Mouse (Mus musculus) cerebellum, adult 18-20 months (tissue): ENCODE measurements around the gene Agtrap.
A peak's percentile ranks its signal among the peaks of the same experiment; 100 is the strongest.
"Not testable (repeated sequence)": the region's sequence is repeated elsewhere in the genome, so short reads cannot be mapped to it uniquely, and the experiment has no call there.

Source experiments
- DNase-seq, 2 experiments: peaks; one replicate each; pipeline ENCODE4 v3.0.0; 2021

The Agtrap gene

DNA sequence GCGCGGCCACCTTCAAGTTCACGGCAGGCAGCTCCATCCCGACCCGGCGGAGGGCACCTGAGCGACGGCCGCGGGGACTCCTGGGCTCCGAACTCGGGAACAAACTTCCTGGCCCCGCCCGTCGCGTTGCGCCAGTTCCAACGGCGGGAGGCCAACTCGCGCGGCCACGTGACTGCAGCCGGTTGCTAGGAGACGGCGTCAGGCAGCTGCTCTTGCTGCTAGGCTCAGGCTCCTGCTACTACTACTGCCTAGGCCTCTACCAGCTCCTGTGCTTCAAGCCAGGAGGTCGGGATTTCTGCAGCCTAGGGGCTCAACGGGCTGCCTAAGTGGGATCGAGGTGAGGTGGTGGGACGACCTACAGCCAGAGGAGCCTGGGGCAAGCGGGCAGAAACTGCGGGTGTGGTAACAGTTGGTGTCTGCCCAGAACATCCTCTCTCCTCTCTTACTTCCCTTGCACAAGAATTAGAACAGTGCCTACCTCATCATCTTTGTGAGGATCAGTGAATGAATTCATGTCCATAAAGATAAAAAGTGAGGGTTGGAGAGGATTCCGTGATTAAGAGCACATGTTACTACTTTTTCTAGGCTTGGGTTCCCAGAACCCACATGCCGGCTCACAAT lies at the start of gene Agtrap:
Agtrap (minus strand) TSS at position 125 of the 621 bp plus-strand sequence.
- DNase-seq = peak; percentile 95 to 96

DNA sequence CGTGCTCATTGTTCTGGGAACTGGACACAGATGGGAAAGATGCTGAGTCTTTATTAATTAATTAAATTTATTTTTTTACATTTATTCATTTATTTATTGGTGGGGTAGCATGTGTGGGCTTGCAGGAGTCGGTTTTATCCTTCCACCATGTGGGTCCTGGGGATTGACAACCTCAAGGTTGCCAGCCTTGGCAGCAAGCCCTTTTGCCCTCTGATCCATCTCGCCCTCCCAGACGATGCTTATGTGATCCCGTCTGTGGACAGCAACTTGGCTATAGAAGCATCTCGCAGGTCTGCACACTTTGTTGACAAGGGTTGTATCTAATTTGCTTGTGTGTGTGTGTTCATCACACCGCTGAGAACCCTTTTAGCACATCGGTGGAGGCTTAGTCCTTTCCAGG lies 49.7 kb upstream of the Agtrap start:
- no peak for DNase-seq

- no peak for DNase-seq
Observed at GRCm38 (mm10) chr4:148134988-148135387, 47.2 kb upstream of the Agtrap start.

GRCm38 (mm10) chr4:148131497-148132081 lies 43.8 kb upstream of the Agtrap start:
- no peak for DNase-seq

- no peak for DNase-seq
Observed at GRCm38 (mm10) chr4:148130561-148131413, 43.0 kb upstream of the Agtrap start, which contains the start of gene Draxin. Gene Draxin, minus strand, starts transcription at chr4:148130698.

- no peak for DNase-seq
Observed at GRCm38 (mm10) chr4:148130133-148130532, 42.3 kb upstream of the Agtrap start, which contains the start of gene Mad2l2. Gene Mad2l2, plus strand, starts transcription at chr4:148130384.

DNA sequence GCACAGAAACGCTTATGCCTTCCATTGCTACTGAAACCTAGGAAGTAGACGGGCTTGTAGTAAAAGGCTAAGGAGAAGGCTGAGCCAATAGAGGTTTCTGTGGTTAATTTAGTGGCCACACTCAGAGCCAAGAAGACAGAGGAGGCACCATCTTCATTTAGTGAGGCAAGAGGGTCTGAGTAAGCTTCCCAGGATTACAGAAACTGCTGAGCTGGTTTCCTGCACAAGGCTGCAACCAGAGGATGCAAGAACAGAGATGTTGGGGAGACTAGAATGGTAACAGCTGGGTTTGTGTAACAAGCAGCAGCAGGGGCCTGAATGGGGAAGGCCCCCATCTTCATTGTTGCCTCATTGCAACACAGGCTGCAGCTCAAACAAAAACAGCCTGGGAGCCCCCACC lies 40.8 kb upstream of the Agtrap start:
- DNase-seq = no peak

DNA sequence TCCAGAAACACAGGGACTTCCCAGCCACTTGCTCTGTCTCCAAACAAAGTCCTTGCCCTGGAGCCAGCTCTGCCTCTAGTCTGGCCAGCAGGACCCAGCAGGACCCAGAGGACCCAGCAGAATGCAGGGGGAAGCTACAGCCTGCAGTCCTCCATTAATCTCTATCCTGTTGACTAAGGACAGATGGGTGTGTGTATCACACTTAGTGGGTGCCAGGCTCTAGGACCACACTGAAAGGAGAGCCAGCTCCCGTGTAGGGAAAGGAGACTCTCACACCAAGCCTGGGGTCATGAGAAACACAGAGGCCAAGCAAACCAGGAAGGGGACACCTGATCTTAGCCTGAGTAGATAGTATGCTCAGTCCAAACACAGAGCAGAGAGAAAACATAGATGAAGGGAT lies 40.4 kb upstream of the Agtrap start:
- DNase-seq = no peak

GRCm38 (mm10) chr4:148122694-148123066 lies 34.8 kb upstream of the Agtrap start:
- no peak for DNase-seq

DNA sequence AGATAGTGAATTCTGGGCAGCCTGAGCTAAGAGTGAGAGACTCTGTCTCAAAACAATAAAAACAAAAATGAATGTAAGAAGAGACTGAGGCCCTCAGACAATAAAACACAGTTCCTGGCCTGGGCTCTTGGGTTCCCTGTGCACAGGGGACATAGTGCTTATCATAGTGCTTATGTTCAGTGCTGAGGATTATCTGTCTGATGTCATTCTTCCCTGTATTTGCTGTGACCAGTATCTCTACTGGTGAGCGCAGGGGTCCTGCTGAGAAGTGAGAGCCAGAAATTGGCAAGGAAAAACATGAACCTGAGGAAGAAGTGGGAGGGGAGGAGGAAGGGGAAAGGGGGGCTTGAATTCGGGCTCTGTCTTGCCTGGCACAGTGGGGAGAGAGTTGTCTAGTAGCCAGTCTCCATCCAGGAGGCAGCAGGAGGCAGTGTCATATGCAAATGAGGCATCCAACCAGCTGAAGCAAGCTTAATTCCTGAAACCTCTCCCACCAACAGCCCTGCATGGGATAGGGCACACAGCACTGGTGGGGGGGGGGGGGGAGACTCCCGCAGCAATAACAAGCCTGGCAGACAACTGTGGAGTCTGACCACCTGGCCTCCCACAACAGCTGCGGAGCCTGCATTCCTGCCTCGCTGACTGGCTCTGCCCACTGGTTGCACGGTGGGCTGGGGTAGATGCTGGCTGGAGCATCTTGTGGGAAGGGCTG lies 34.3 kb upstream of the Agtrap start:
- DNase-seq = no peak

DNA sequence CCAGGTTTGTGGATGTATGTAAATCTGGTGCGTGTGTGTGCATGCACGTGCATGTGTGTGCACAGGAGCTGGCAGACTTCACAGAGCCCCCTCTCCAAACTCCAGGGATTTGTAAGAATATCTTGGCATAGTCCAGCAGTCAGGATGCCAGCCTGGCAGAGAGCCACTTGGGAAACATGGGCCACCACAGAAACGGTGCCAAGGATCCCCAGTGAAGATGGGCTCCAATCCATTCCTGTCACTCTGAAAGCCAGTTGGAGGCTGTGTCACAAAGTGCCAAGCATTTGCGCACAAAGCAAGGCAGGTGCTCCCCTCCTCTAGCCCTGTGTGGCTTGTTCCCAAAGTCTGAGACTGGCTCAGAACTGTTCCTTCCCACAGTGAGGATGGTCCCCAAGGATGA lies 33.5 kb upstream of the Agtrap start:
- DNase-seq = peak in 1 of 2 experiments; percentile 22

- DNase-seq = no peak
Observed at GRCm38 (mm10) chr4:148120555-148120954, 32.7 kb upstream of the Agtrap start.

DNA sequence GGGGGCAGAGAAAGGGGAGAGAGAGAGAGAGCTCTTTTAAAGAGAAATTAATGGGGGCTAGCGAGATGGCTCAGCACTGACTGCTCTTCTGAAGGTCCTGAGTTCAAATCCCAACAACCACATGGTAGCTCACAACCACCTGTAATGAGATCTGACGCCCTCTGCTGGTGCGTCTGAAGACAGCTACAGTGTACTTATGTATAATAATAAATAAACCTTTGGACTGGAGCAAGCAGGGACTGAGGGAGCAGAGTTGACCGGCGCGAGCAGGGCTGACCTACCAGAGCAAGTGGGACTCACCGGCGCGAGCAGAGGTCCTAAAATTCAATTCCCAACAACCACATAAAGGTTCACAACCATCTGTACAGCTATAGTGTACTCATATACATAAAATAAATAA lies 31.7 kb upstream of the Agtrap start:
- not testable (repeated sequence) for DNase-seq

GRCm38 (mm10) chr4:148117392-148117791 lies 29.6 kb upstream of the Agtrap start:
- DNase-seq = no peak

DNA sequence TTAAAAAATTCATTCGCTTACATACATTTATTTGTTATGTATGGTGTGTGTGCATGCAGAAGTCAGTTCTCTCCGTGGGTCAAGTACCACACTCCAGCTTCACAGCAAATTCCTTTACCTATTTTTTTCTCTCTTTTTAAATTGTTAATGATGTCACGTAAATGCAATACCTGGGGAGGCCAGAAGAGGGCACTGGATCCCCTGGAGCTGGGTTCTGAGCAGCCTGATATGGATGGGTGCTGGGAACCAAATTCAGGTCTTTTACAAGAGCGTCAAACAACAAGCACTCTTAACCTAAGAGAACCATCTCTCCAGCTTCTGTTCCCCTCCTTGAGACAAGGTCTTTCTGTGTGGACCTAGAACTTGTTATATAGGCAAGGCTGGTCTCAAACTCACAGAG lies 28.8 kb upstream of the Agtrap start:
- no peak for DNase-seq

- no peak for DNase-seq
Observed at GRCm38 (mm10) chr4:148115467-148115866, 27.6 kb upstream of the Agtrap start.

DNA sequence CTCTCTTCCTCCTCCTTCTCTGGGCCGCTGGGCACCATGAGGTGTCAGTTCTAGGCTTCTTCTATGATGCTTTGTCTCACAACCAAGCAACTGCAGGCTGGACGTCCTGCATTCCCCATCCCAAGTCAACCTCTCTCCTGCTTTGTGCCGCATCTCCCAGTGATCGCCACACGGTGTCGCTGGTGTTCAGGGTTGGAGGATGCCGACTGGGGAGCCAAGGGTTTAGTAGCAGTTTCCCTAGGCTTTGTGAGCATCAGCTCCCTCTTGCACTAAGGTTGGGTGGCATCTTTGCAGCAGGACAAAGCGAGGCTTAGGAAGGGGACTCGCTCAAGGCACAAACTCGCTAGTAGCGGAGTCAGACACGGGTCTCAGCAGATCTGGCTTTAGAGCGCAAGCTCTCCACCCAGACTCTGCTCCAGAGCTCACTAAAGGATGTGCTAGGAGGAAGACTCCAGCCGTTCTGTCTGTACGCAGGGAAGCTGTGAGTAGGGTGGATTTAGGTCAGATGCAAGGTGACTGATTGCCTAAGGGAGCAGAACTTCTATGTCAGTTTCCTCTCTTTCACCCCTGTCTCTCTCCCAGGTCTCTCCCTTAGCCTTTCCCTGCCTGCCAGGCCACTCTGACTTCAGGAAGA lies 27.0 kb upstream of the Agtrap start:
- peak; percentile 88 to 89 for DNase-seq

- DNase-seq = no peak
Observed at GRCm38 (mm10) chr4:148112519-148112918, 24.7 kb upstream of the Agtrap start.

- DNase-seq = no peak
Observed at GRCm38 (mm10) chr4:148109215-148109614, 21.4 kb upstream of the Agtrap start.

GRCm38 (mm10) chr4:148108565-148109100 lies 20.8 kb upstream of the Agtrap start:
- no peak for DNase-seq

- no peak for DNase-seq
Observed at GRCm38 (mm10) chr4:148107621-148108291, 19.9 kb upstream of the Agtrap start.

DNA sequence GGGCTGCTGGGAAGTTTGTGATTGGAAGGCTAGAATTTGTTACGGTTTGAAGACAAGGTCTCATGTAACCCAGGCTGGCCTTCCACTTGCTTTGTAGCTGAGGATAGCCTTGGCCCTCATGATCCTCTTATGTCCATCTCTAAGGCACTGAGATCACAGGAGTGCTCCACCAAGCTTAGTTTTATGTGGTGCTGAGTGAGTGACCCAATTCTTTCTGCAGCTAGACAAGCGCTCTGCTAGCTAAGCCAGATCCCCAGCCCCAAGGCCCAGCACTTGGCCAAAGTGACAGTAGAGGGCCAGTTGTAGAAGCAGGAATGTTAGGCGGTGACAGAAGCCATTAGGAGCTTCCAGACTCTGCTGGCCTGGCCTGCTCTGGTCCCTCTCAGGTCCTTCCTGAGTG lies 16.3 kb upstream of the Agtrap start:
- no peak for DNase-seq
